Mouse (Mus musculus) midbrain, embryonic 14.5 days (tissue): Measurements from ENCODE around the gene Spice1. TPM values are rescaled to one million over a fixed set of nuclear protein-coding genes. Genes with fewer than 3 reads are reported as not detected.

Source experiments
- ATAC-seq: fragments of 200-750 bp; cut with Nextera tagmentation; 2 replicates; pipeline ENCODE4 v1.8.0; 2017; ENCODE audit warnings: moderate number of reproducible peaks, moderate library complexity; ENCODE audit not compliant: low FRiP score, low TSS enrichment
- DNase-seq: peaks from one replicate; pipeline ENCODE4 v3.0.0-alpha.2; 2015
- H3K27ac ChIP-seq: fragments of 300-500 bp; sonication (generic); replicated peaks from 2 replicates; pipeline ENCODE4 v1.5.1; 2014; ENCODE audit warnings: mild to moderate bottlenecking, low read depth, low read length, moderate library complexity
- H3K27me3 ChIP-seq: fragments of 300-500 bp; sonication (generic); 2 replicates; pipeline ENCODE4 v1.6.1; 2014; ENCODE audit warnings: low read length, control low read depth, mixed read lengths; ENCODE audit not compliant: control insufficient read depth, insufficient read depth
- H3K36me3 ChIP-seq: fragments of 300-500 bp; sonication (generic); 2 replicates; pipeline ENCODE4 v1.6.1; 2014; ENCODE audit warnings: low read length, control low read depth; ENCODE audit not compliant: control insufficient read depth, insufficient read depth
- H3K4me1 ChIP-seq: fragments of 300-500 bp; sonication (generic); 2 replicates; pipeline ENCODE4 v1.6.1; 2014; ENCODE audit warnings: mild to moderate bottlenecking, antibody characterized with exemption, low read length, control low read depth; ENCODE audit not compliant: control insufficient read depth, insufficient read depth
- H3K4me2 ChIP-seq: fragments of 300-500 bp; sonication (generic); 2 replicates; pipeline ENCODE4 v1.6.1; 2014; ENCODE audit warnings: mild to moderate bottlenecking, low read length, moderate library complexity
- H3K4me3 ChIP-seq: fragments of 300-500 bp; sonication (generic); replicated peaks from 2 replicates; pipeline ENCODE4 v1.5.1; 2014; ENCODE audit warnings: low read depth, low read length
- H3K9ac ChIP-seq: fragments of 300-500 bp; sonication (generic); replicated peaks from 2 replicates; pipeline ENCODE4 v1.6.1; 2014; ENCODE audit warnings: mild to moderate bottlenecking, low read length, moderate library complexity
- H3K9me3 ChIP-seq: fragments of 300-500 bp; sonication (generic); 2 replicates; pipeline ENCODE4 v1.6.1; 2016; ENCODE audit warnings: low read length, control low read depth, mixed read lengths; ENCODE audit not compliant: control insufficient read depth
- WGBS: fragments of 180-500 bp; shearing (Covaris S2); extraction: QIAGEN DNeasy Blood & Tissue Kit; methylation state at CpG from one replicate; pipeline ENCODE4 v1.1.7; 2014; 5-methylcytosine and 5-hydroxymethylcytosine counted together
- polyA plus RNA-seq: library from polyadenylated mRNA; unstranded; fragments of >200 nt; fragmentation: Nextera tagmentation; extraction: Ambion mirVana; gene quantifications from 2 replicates; pipeline ENCODE4 v1.2.1, GENCODE M21; 2014

Spice1 gene
- polyA plus RNA-seq, 1 experiment from 2014 or later, result 16.6 TPM

- Histone ChIP-seq H3K36me3 (peaks cover 7% of the 10 kb centered on the region), H3K27ac (no peak overlapping the region), H3K9me3 (no peaks in the 10 kb centered on the region), H3K27me3 (no peaks in the 10 kb centered on the region), H3K9ac (no peak overlapping the region), H3K4me3 (no peak overlapping the region), H3K4me1 (peaks cover 4% of the 10 kb centered on the region; the same call in 1 of the 2 replicates), H3K4me2 (no peak overlapping the region)
- DNase-seq (no peak), ATAC-seq (no peak)
- WGBS, result 86% methylated on average over 1 of the region's 1 CpGs
Observed at GRCm38 (mm10) chr16:44384251-44384650, 37.3 kb downstream of the Spice1 start.

GRCm38 (mm10) chr16:44391877-44392548 is 45.1 kb downstream of the Spice1 start:
- Histone ChIP-seq H3K9ac (no peak overlapping the region), H3K36me3 (0 out of 2 replicates have a peak, but pooled peaks cover 3% of the 10 kb centered on the region), H3K4me1 (peaks cover 15% of the 10 kb centered on the region), H3K4me3 (no peak overlapping the region), H3K4me2 (peak overlapping the region; percentile 20; the same call in 1 of the 2 replicates), H3K27ac (no peak overlapping the region), H3K9me3 (no peaks in the 10 kb centered on the region), H3K27me3 (no peaks in the 10 kb centered on the region)
- DNase-seq, result peak; percentile 78
- no peak for ATAC-seq
- 36% methylated on average over 9 of the region's 9 CpGs for WGBS

- Histone ChIP-seq H3K36me3 (no peaks in the 10 kb centered on the region), H3K27me3 (no peaks in the 10 kb centered on the region), H3K4me2 (peak within 1 kb of the TSS; percentile 73), H3K27ac (peak within 1 kb of the TSS; percentile 49; the same call in 1 of the 2 replicates), H3K4me1 (peaks cover 15% of the 10 kb centered on the region), H3K4me3 (peak within 1 kb of the TSS; percentile 40), H3K9ac (0 out of 2 replicates have a peak within 1 kb of the TSS, but pooled peaks have one; percentile 34), H3K9me3 (no peaks in the 10 kb centered on the region)
- 1% methylated on average over 17 of the region's 17 CpGs for WGBS
- DNase-seq, result peak; percentile 97
- peak; percentile 87 for ATAC-seq
Observed at GRCm38 (mm10) chr16:44394577-44395243, 47.8 kb downstream of the Spice1 start, which contains the start of gene Cfap44. Gene Cfap44, plus strand, starts transcription at chr16:44394796.

GRCm38 (mm10) chr16:44404933-44405332 is 58.0 kb downstream of the Spice1 start:
- H3K9ac ChIP-seq, result no peak overlapping the region
- no peak overlapping the region for H3K4me2 ChIP-seq
- no peak overlapping the region for H3K4me3 ChIP-seq
- ATAC-seq (no peak), DNase-seq (no peak)
- H3K9me3 ChIP-seq, result no peaks in the 10 kb centered on the region
- WGBS, result 97% methylated on average over 5 of the region's 5 CpGs
- H3K27ac ChIP-seq, result no peak overlapping the region
- H3K4me1 ChIP-seq, result no peaks in the 10 kb centered on the region
- no peaks in the 10 kb centered on the region for H3K27me3 ChIP-seq
- no peaks in the 10 kb centered on the region for H3K36me3 ChIP-seq

- no peak overlapping the region for H3K9ac ChIP-seq
- H3K4me1 ChIP-seq, result no peaks in the 10 kb centered on the region
- DNase-seq (no peak), ATAC-seq (no peak)
- no peak overlapping the region for H3K27ac ChIP-seq
- WGBS, result 91% methylated on average over 5 of the region's 5 CpGs
- H3K9me3 ChIP-seq, result no peaks in the 10 kb centered on the region
- no peaks in the 10 kb centered on the region for H3K27me3 ChIP-seq
- H3K4me3 ChIP-seq, result no peak overlapping the region
- no peak overlapping the region for H3K4me2 ChIP-seq
- H3K36me3 ChIP-seq, result no peaks in the 10 kb centered on the region
Observed at GRCm38 (mm10) chr16:44407211-44407610, 60.3 kb downstream of the Spice1 start.

GRCm38 (mm10) chr16:44408290-44408689 is 61.4 kb downstream of the Spice1 start:
- 94% methylated on average over 2 of the region's 2 CpGs for WGBS
- no peaks in the 10 kb centered on the region for H3K4me1 ChIP-seq
- H3K4me2 ChIP-seq, result no peak overlapping the region
- H3K27me3 ChIP-seq, result no peaks in the 10 kb centered on the region
- no peaks in the 10 kb centered on the region for H3K9me3 ChIP-seq
- DNase-seq (no peak), ATAC-seq (no peak)
- H3K9ac ChIP-seq, result no peak overlapping the region
- no peak overlapping the region for H3K27ac ChIP-seq
- H3K36me3 ChIP-seq, result no peaks in the 10 kb centered on the region
- H3K4me3 ChIP-seq, result no peak overlapping the region

- Histone ChIP-seq H3K4me2 (no peak overlapping the region), H3K36me3 (no peaks in the 10 kb centered on the region), H3K27me3 (no peaks in the 10 kb centered on the region), H3K9me3 (no peaks in the 10 kb centered on the region), H3K4me1 (no peaks in the 10 kb centered on the region), H3K9ac (no peak overlapping the region), H3K4me3 (no peak overlapping the region), H3K27ac (no peak overlapping the region)
- 59% methylated on average over 6 of the region's 6 CpGs for WGBS
- DNase-seq (no peak), ATAC-seq (no peak)
Observed at GRCm38 (mm10) chr16:44410176-44410575, 63.3 kb downstream of the Spice1 start.

- Histone ChIP-seq H3K4me1 (no peaks in the 10 kb centered on the region), H3K9ac (no peak overlapping the region), H3K36me3 (no peaks in the 10 kb centered on the region), H3K4me3 (no peak overlapping the region), H3K27me3 (no peaks in the 10 kb centered on the region), H3K4me2 (no peak overlapping the region), H3K9me3 (no peaks in the 10 kb centered on the region), H3K27ac (no peak overlapping the region)
- no peak for ATAC-seq
- 80% methylated on average over 8 of the region's 8 CpGs for WGBS
- DNase-seq, result peak; percentile 18
Observed at GRCm38 (mm10) chr16:44417596-44417995, 70.7 kb downstream of the Spice1 start.

GRCm38 (mm10) chr16:44421735-44422134 is 74.8 kb downstream of the Spice1 start:
- no peak overlapping the region for H3K27ac ChIP-seq
- DNase-seq, result no peak
- ATAC-seq, result no peak
- WGBS, result 87% methylated on average over 8 of the region's 8 CpGs
- H3K9ac ChIP-seq, result no peak overlapping the region
- H3K4me1 ChIP-seq, result no peaks in the 10 kb centered on the region
- no peak overlapping the region for H3K4me2 ChIP-seq
- no peaks in the 10 kb centered on the region for H3K9me3 ChIP-seq
- H3K36me3 ChIP-seq, result no peaks in the 10 kb centered on the region
- H3K4me3 ChIP-seq, result no peak overlapping the region
- no peaks in the 10 kb centered on the region for H3K27me3 ChIP-seq
